Mouse (Mus musculus) thymus, postnatal 10 days (tissue): Measurements from ENCODE around the gene Kif18b.

ENCODE experiments used
- DNase-seq, 2 experiments: peaks; one replicate each; pipeline ENCODE4 v3.0.0; 2021; ENCODE audit warnings: low spot score in 2 of 2

The Kif18b gene

DNA sequence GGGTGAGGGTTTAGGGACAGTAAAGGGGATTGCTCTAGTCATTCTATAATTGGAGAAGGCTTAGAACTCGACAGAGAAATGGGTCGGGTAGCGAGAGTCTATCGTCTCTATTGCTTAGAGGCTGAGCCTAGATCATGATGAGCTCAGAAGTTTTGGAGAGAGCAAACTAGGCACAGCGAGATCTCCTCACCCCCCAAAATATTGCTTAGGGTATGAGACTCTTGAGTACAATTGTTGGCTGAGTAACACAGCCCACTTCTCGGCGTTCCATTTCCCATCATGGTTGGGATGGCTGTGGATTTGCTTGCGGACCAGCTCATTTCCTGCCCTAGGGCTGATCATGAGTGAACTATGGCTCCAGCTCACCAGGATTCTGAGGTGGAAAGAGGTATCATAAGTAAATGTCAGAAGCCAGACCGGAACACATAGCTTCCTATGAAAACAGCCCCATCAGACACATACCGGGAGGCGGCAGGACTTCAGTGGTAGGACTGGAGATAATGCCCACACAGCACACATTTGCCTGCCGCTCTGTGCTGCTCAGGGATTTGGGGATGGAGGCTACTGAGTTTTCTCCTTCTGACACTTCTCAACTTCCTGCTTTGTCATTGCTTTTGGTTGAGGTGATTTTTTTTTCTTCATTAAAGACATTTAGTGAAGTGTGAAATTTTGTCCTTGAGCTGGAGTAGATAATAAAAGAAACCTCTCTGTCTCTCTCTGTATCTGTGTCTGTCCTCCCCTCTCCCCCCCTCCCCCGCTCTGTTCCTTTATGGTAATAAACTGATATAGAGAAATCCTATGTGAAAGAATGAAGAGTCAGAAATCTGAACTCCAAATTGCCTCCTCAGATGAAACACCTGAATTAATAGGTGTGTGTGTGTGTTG, 43.4 kb downstream of the Kif18b start:
- DNase-seq, result no peak

DNA sequence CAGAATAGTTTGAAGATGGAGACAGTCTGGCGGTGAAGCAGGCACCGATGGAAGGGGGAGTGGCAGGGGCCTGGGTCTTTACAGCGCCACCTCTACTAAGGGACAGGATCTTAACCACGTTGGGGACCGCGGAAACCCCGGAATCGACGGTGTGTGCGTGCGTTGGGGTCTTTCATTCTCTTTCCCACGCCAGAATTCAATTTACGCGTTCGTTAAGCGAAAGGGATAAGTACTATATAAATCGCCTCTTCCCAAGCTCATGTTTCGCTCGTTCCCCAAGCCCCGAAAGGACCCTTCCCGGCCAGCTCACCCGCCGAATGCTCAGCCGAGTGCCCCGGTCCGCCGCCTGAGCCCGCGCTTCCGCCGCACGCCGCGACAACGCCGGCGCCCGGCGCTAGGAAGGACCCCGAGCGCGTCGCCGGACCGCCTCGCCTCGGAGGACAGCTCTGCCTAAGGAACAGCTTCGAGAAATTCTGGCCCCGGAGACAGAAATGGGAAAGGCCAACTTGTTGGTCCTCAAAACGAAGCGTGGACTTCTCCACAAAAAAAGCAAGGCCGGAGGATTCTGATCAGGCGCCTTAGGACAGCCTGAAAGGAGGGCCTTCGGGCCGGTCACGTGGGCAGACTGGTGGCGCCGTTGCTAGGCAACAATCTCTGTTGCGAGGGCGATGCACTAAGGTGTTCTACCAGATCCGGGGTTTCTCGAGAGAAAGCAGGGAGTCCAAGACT, 44.2 kb downstream of the Kif18b start, which contains the start of the genes Eftud2 and Ccdc103:
Gene Eftud2 (minus strand): TSS at position 401 of the 729 bp plus-strand sequence.
Gene Ccdc103 (plus strand): TSS at position 620 of the 729 bp plus-strand sequence.
- peak; percentile 88 to 94 for DNase-seq

- no peak for DNase-seq
These were observed 45.4 kb downstream of the Kif18b start for GRCm38 (mm10) chr11:102879558-102879957.

DNA sequence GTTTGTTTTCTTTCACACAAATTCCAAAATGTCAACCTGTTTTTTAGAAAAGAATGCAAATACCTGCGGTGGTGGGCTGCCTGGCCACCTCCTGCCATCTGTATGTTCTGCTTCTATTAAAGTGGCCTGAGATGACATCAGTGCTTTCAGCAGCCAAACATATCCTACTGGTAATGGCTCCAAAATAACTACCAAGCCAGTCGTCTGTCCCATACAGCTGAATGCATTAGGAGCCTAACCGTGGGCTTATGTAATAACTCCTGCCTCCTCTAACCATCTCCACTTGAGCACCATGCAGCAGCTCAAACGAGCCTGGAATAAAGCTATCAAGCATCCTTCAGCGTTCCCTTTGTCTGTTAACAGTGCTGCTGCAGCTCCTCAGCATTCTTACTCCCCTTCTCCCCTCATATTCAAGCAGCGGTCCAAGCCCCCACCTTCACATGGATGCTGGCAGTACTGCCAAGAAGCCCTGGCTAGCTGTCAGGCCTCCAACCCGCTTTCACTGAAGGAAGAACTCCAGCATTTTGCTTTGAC, 50.1 kb downstream of the Kif18b start:
- no peak for DNase-seq

DNA sequence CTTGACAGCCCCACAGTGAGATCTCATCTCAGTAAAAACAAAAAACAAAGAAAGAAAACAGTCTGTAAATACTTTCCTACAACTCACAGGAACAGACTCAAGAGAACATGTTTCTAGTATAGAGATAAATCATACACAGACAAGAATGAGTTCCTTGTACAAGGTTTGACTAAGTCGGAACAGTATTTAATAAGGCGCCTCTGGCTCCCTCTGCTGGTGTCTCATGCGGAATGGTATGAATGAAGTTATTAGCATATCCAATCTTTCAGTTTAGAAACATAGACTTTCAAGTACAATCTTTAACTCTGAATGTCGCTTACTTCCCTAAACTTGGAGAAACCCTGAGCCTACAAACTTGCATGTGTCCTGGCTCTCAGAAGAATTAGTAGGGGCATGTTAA, 60.7 kb downstream of the Kif18b start:
- peak in 1 of 2 experiments; percentile 63 for DNase-seq

- DNase-seq, result no peak
These were observed 65.0 kb downstream of the Kif18b start for GRCm38 (mm10) chr11:102859933-102860332.

DNA sequence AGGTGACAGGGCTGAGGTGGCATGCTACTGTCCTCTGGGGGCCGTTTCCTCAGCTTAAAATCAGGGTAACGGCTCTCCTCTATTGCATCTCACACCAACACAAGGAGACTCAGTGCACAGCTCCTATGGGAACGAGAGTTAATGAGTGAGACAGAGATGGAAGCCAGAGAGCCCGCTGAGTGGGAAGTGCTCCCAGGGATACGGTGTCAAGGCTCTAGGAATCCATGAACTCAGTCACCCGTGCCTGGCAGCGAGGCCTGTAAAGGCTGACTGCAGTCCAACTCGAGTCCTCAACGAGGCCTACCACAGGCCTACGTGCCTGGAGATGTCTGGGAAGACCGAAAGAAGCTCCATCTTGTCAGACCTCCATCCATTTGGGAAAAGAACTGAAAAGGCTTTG, 66.0 kb downstream of the Kif18b start:
- DNase-seq, result no peak

DNA sequence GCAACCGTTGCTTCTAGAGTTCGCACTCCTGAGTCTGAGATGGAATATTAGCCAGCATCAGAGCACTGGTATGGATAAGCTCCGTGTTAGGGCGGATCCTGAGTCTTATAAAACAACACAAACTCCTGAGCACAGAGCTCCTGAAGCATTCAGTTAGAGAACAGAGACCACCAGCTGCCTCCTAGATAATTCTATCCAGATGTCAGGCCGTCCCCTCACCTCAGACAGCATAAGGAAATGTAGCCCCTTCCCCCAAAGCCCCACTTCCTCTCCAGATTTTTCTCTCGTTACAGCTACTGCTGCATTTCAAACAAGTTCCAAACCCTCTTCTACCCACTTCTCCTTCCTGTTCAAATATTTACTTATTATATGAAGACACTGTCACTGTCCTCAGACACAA, 69.0 kb downstream of the Kif18b start:
- DNase-seq, result no peak
